Mouse (Mus musculus) left cerebral cortex, postnatal 4 days (tissue): ENCODE measurements at regions not wholly inside any gene's neighbourhood (a gene's known extent, or its start where the extent isn't known, plus 50 kb on each side); places are given as distances from the start of the nearest gene placed in this dataset.

Experiments
- DNase-seq: peaks from one replicate; pipeline ENCODE4 v3.0.0-alpha.2; 2022
- intact Hi-C: fragments of 180-260 bp; cut with DNase I; formaldehyde crosslinking; loops from one replicate; pipeline ENCODE4 v1.15.1; 2025

DNA sequence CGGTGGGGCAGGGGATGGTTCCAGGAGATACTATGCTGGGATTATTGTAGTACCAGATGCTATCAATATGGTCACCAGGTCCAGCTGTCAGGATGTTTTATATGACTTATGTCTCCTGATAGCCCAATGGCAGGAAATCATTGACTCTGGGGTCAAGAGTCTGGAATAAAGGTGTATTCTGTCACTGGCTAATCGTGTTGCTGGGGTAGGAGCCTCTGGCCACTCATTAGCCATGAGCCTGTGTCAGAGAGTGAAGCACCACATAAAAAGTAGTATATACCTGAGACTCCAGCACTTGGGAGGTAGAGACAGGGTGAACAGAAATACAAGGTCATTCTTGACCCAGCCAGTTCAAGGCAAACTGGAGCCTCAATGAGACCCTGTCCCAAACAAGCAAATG, 158.8 kb upstream of the 4931429L15Rik start:
- DNase-seq, result no peak
- intact Hi-C loops, result no loop called here

DNA sequence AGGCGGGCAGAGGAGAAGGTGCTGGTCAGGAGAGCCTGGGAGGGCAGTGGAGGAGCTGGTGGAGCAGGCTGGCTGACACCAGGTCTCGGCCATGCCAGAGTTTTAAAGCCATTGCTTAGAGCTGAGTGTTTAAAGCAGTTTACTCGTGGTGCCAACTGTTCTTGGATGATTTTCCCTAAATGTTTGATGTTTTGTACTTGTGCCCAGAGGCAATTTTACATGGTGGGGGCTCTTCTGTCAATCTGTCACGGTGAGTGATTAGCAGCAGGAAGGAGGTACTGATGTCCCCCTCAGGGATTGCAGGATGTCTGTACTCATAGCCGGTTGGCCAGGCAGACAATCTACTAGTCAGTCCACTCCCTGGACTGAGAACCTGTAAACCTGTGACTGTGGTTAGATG, 156.7 kb upstream of the 4931429L15Rik start:
- no peak for DNase-seq

DNA sequence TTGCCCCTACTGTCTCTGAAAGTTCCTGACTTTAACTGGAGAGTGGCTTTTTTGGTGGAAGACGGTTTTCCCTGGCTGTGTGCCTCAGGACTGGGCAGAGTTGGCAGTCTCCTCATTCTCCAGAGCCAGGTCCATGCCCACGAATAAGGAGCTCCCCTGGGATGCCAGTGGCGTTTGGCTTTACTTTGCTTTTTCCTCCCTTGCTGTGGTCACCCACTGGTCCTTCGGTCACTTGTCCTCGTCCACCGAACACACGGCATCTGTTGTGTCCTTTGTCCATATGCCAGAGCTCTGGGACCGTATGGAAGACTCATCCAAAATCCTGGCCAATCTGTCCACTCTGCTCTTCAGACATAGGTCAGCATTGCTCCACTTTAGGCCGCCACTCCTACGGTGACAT, 153.9 kb upstream of the 4931429L15Rik start:
- DNase-seq, result no peak
- intact Hi-C loops, result no loop called here

More for the DNA sequence above, 156.7 kb upstream of the 4931429L15Rik start:
- intact Hi-C loops, result no loop called here

DNA sequence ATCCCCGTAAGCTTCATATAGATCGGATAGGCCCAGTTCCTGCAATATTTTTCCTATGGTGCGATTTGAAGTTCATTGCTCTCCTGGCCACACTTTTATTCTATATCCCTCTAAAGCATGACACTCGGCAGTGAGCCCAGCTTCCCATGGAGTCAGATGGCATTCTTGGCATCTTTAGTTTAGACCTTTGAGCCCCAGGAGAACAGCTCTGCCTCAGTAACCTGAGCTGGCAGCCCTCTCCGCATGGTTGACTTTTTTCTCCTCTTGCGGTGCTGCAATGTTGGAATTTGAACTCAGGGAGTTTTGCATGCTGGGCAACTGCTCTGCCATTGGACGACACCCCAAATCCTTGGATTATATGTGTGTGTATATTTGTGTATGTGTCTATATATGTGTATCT, 149.7 kb upstream of the 4931429L15Rik start:
- DNase-seq, result peak; percentile 28
- intact Hi-C loops, result no loop called here

DNA sequence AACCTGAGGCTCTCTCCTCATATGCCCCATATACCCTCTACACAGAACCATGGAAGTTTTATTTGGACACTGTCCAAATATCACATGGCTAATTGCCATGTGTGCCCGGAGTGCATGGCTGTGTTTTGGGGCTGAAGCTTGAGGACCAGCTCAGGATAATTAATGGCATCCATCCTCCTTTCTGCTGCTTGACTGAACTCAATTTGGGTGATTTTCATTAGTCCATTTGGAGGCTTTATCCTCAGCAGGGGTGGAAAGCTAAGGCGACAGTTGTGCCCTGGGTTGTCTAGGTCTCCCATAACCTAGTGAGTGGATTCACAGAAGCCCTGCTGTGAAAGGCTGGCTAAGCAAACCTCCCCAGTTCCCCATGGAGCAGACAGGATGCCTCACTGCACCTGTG, 148.5 kb upstream of the 4931429L15Rik start:
- intact Hi-C loops, result no loop called here
- no peak for DNase-seq

DNA sequence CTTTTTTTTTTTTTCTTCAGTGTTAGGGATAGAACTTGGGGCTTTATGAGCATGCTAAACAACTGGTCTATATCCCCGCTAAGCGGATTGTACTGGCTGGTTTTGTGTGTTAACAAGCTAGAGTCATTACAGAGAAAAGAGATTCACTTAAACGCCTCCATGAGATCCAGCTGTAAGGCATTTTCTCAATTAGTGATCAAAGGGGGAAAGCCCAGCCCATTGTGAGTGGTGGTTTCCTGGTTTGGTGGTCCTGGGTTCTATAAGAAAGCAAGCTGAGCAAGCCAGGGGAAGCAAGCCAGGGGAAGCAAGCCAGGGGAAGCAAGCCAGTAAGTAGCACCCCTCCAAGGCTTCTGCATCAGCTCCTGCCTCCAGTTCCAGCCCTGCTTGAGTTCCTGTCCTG, 147.9 kb upstream of the 4931429L15Rik start:
- intact Hi-C loops, result no loop called here
- DNase-seq, result no peak

DNA sequence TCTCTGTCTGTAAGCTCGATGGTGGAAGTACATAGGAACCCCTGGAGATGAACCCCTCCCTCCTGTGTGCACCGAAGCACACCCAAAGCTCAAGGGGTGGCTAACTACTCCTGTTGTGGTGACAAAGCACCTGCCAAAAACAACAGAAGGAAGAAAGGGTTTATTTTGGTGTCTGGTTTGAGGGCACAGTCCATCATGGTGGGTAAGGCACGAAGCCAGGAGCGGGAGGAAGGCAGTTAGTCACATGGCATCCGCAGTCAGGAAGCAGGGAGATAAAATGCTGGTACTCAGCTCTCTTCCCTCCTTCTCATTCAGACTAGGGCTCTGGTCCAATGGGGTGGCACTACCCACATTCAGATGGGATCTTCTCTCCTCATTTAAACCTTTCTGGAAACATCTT, 142.9 kb upstream of the 4931429L15Rik start:
- DNase-seq, result no peak
- intact Hi-C loops, result no loop called here

DNA sequence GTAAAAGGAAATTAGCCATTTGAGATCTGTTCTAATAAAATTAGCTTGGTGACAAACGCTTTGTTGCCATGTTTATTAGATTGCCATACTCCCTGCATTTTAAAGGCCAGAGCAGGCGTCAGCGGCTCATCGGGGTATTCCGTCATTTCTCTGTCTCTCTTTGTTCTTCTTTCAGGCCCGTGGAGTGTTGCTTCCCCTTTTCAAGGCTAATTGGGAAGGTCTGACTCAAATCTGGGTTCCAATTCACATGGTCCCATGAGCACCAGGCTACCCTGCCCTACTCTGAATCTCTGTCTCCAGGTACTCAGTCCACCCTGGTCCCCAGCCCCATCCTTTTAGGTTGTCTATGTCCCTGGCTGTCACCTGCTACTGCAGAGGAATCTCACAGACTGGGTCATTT, 138.2 kb upstream of the 4931429L15Rik start:
- intact Hi-C loops, result no loop called here
- DNase-seq, result no peak

DNA sequence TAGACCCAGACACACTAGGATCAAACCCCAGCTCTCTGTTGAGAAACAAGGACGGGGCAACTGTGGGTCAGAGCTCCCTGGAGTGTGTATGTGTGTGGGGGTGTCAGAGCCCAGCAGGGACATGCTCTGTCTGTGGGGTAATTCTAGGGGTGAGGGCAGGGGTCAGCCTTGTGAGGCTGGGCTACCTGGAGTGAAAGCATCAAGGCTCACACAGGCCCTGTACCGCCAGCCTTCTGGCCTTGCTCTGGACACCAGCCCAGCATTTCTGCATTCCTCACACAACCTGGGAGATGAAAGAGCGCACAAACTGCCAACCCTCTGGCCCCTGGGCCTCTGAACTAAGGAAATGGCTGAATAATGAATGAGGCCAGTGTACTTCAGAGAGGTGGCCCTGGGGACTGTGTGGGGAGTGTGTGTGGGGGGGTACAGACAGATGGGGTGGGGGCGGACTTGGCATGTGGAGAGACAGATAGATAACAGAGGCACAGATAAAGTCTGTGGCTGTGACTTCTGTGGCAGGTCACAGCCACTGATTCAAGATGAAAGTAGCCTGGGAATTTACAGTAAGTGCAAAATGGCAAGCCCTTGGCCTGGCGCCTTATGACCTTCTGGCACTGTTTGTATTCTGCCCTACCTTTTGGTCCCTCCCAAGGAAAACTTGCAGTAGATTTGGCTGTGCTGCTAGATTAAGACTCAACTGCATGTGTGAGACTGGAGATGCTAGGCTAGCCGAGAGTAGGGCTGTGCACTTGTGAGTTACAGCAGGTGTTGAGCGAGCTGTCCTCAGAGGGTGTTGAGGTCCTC, 135.2 kb upstream of the 4931429L15Rik start:
- intact Hi-C loops, result no loop called here
- DNase-seq, result no peak

DNA sequence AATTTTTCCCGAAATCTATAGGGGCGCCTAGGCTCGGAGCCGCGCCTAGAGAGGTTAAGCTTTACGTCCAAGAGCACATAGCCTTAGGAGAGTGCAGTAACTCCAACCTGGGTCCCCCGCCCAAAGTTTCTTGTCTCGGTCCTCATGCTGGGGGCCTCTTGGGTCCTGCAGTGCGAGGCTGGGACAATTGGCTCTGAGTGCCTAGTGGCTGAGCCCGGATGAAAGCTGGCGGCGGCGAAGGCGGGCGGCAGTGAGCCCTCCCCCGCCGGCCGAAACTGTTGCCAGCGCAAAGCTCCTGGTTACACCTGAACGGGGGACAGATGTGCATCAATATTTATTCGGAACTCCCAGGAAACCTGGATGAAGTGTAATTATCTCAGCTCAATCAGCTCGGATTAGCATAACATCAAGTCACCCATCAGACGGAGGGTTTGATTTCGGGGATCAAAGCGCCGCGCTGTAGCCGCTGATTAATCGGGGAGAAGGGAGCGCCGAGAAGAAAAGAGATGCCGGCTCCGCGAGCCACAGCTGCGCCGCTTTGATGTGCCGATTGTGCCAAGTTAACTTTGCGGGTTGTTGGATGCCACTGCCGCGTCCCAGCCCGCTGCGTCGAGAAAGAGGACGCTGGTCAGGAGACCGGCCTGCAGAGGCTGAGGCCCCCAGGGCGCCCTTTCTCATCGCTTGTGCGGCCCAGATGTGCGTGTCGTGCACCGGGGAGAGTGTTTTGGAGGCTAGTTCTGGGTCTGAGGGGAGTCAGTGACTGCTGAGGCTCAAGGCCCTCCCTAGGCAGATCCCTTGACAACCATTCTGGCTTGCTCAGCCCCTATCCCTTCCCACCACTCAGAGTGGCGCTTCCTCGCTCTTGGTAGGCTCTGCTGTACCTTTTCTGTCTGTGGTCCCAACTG, 123.7 kb upstream of the 4931429L15Rik start:
- no peak for DNase-seq
- intact Hi-C loops, result no loop called here

DNA sequence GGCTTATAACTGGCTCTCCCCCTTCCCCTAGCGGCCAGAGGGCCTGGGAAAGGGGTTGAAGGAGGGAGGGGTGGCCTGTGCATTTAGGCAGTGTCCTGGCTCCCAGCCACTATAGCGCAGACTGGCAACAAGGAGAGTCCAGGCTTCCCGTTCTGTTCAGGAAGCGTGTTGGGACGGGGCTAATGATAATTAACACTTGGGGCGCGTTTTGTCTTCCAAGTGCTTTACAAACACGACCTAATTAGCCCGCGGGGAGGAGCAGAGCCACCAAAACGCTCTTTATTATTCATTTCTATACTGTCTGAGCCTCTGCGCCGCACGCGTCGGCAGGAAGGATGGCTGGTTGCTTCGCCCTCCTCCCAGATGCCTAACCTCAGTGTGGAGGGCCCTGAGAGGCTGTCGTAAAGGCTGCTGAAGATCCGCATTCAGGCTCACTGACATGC, 123.0 kb upstream of the 4931429L15Rik start:
- intact Hi-C loops, result no loop called here
- peak; percentile 55 for DNase-seq

DNA sequence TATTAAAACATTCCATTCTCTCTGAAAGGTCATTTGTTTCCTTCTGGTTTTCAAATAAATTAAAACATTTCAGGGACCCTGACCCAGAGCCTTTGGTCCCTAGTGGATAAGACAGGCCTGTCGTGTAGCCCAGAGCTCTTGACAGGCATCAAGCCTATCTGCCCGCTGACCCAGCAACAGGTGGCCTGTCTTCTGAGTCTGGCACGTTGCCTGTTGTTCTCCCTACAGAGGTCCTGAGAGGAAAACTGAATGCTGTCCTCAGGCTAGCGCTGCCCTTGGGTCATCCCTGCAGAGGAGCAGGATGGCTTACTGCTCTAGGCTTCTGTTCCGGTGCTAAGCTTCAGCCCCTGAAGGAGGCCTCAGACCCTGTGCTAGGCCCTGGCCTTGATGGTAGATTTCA, 120.4 kb upstream of the 4931429L15Rik start:
- intact Hi-C loops, result no loop called here
- DNase-seq, result no peak

DNA sequence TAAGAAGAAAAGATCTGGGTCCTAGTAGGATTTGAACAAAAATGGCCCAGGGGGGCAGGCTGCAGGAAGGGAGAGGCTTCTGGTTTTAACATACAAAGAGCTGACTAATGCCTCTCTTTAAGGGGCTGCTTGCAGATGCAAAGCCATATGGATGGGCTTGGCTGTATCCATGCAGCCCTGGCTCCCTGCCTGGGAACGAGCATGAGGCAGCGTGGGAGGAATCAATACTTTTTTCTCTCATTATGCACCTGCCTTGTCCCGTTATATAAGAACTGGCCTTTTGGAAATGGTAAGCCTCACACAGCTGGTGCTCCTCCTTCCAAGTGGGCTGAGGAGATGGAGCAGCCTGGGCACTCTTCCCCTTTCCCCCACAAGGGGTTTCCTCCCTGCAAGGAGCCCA, 114.9 kb upstream of the 4931429L15Rik start:
- peak; percentile 72 for DNase-seq
- intact Hi-C loops, result no loop called here

DNA sequence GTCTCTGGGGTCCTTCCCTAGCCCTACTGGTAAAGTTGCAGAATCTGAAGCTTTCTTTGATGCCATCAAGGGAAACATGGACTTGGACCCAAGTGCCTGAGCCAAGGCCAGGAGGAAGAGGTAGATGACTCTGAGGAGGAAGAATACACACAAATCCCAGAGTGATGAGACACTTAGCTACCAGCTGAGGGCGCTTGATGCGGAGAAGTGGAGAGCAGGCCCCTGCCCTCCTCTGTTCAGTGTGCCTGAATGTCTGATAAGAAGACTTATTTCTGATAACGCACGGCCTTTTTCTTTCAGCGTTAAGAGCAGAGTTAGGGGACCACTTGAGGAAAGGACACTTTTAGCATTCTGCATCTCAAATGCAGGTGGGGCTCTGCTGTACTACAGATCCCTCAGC, 113.9 kb upstream of the 4931429L15Rik start:
- DNase-seq, result no peak
- intact Hi-C loops, result no loop called here

DNA sequence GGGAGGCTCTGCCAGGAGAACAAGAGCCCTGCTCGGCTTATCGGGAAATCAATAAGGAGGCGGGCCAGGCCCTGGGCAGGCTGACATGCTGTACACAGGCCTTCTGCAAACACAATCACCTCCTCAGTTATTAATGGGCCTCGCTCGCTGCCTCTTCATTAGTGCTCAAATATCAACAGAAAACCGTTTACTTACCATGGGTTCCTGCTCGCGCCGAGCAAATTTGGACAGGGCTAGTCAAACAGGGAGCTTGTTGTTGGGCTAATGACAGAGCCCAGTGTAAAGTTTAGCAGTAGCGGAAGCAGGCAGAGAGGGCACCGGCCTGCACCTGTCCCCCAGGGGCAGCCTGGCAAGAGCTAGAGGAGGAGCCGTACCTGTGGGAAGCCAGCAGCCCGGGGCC, 111.3 kb upstream of the 4931429L15Rik start:
- intact Hi-C loops, result no loop called here
- DNase-seq, result no peak

DNA sequence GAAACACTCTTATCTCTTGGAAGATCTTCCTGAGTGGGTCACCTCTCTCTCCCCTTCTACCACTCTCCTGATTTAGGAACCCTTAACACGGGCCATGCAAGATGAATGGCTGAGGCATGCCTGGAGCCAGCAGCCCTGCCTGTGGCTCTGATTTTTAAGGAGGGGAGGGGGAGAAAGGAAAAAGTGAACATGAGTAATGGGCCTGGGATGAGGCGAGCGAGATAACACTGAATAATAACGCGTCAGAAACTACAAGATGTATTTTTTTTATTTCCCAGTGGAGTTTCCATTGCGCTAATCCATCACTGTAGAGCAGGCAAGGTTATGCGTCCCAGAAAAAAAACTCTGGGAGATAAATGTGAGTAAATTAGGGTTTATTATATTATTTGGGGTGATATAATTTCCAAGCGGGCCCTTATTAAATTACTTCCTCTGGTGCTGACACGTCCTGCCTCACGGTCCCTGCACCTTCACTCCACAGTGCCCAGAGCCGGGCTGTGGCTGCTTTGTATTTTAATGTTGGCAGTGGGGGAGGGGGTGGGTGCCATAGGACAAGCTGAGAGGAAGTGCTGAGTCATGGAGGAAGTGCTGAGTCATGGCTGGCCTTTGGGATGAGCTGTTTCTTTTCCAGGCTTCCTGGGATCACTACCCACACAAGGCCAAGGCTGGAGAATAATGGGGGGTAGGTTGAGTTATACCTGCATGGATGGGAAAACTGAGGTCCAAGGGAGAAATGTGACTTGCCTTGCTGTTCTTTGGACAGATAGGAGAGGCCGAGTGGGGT, 103.6 kb upstream of the 4931429L15Rik start:
- no peak for DNase-seq
- intact Hi-C loops, result no loop called here

DNA sequence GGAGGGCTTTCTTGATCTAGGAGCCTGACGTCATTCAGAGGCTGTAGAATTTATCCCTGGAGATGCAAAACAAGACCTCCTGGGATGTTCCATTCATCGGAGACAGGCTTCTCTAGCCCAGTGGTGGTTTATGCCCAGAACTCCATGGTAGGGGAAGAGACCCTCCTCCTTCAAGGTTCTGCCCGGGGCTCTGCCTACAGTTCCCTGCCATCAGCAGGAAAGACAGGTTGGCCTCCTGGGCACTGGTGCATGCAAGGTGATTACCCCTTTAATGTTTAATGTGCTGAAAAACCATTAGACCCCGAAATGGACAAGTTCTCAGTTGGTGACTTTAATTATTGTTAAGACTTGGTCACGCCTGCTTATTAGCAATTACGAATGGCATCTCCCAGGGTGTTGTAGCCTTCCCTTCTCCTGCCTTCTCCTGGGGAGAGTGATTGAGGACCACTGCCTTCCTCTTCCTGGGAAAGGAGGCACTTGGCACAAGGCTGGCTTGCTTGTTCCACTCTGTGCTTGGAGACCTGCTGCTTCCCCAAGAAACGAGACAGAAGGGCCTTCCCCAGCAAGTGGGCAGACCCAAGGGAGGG, 102.0 kb upstream of the 4931429L15Rik start:
- no peak for DNase-seq
- intact Hi-C loops, result no loop called here

DNA sequence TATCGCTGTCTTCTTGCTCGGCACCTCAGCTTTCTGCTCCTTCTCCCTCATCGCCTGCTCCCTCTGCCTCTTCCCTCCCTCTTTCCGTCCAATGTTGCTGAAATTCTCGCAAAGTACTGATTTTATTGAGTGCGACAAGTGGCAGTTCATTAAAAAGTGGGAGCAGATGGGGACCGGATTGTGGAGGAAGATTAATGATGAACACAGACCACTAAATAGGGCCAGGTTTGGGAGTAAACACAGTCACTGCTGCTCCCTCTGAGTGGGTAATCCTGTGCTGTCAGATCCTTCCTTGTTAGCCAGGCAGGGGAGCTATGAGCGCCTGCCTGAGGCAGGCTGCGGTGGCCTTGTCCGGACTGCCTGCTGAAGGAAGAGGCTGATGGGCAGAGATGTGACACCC, 91.9 kb upstream of the 4931429L15Rik start:
- no peak for DNase-seq
- intact Hi-C loops, result no loop called here

DNA sequence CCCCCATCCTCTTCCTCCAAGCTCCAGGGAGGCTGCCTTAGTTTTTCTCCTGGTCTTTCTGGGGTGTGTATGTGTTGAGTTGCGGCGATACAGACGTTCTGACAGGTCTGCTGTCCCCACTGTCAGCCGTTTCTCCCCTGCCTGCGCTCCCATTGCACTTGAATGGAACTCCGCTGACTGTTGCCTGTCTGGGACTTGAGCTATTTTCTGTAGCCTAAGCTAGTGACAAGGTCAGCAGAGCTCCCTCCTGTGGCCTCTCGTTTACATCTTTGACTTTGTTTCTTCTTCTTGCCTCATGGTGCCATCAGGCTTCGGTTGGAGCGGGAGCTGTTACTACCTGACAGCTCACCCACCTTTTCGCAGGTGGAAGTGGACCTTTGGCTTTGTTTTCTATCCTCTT, 89.0 kb upstream of the 4931429L15Rik start:
- intact Hi-C loops, result no loop called here
- DNase-seq, result no peak

DNA sequence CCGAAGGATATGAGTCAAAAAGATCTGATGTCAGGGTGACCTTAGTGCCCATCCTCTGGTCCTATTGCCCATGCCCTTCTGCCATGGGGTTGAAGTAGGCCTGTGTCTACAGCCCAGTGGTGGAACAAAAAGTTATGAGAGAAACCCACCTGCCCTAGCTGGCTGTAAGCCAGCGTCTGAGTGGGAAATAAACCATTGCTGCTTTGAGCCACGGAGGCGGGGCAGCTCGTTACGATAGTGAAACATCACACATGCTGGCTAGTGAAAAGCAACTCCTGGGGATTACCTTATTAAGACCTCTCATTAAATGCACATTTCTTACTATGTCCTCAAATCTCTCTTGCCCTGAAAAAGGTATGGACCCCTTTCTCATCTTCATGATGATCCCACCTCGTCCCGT, 86.8 kb upstream of the 4931429L15Rik start:
- DNase-seq, result no peak
- intact Hi-C loops, result no loop called here

DNA sequence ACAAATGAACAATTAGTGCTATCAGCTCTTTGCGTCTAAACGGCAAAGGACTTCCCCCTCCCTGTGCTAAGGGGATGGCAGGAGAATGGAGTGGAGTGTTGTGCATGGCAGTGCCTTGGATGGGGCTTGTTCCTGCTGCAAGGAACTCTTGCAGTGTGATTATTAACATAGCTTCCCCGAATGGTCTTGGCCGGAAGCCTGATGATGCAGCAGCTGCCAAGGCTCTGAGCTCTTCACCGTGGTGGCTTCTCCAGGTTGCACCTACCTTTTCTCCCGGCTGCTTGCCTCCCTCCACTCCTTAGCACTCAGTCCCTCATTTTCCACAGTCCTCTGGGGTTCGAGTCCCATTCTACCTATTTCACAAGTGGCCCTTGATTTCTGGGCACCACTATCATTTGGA, 76.8 kb upstream of the 4931429L15Rik start:
- intact Hi-C loops, result no loop called here

More for the DNA sequence above, 76.8 kb upstream of the 4931429L15Rik start:
- no peak for DNase-seq
